Mouse (Mus musculus) lung, postnatal 0 days (tissue): ENCODE data around the gene Bcl2a1c. TPM values are rescaled to one million over a fixed set of nuclear protein-coding genes. Genes with fewer than 3 reads are reported as not detected.
"Not testable (repeated sequence)": the region's sequence is repeated elsewhere in the genome, so short reads cannot be mapped to it uniquely, and the experiment has no call there.

ENCODE experiments used
- ATAC-seq: fragments of 200-750 bp; cut with Nextera tagmentation; 2 replicates; pipeline ENCODE4 v1.8.0; 2017; ENCODE audit warnings: moderate library complexity
- DNase-seq: peaks from one replicate; pipeline ENCODE4 v3.0.0-alpha.2; 2016; ENCODE audit warnings: low spot score
- H3K27ac ChIP-seq: fragments of 300-500 bp; sonication (generic); 2 replicates; pipeline ENCODE4 v1.5.1; 2014; ENCODE audit warnings: antibody characterized with exemption, mild to moderate bottlenecking, low read length, mixed read lengths
- H3K27me3 ChIP-seq: fragments of 300-500 bp; sonication (generic); replicated peaks from 2 replicates; pipeline ENCODE4 v1.6.1; 2014; ENCODE audit warnings: low read length, mixed read lengths; ENCODE audit not compliant: insufficient read depth
- H3K36me3 ChIP-seq: fragments of 300-500 bp; sonication (generic); 2 replicates; pipeline ENCODE4 v1.6.1; 2014; ENCODE audit warnings: low read length, mixed read lengths; ENCODE audit not compliant: insufficient read depth
- H3K4me1 ChIP-seq: fragments of 300-500 bp; sonication (generic); 2 replicates; pipeline ENCODE4 v1.6.1; 2014; ENCODE audit warnings: antibody characterized with exemption, low read depth, low read length, mixed read lengths; ENCODE audit not compliant: insufficient read depth
- H3K4me2 ChIP-seq: fragments of 300-500 bp; sonication (generic); replicated peaks from 2 replicates; pipeline ENCODE4 v1.6.1; 2014; ENCODE audit warnings: low read depth, mild to moderate bottlenecking, low read length, moderate library complexity, mixed read lengths
- H3K4me3 ChIP-seq: fragments of 300-500 bp; sonication (generic); 2 replicates; pipeline ENCODE4 v1.5.1; 2014; ENCODE audit warnings: low read depth, low read length
- H3K9ac ChIP-seq: fragments of 300-500 bp; sonication (generic); replicated peaks from 2 replicates; pipeline ENCODE4 v1.6.1; 2014; ENCODE audit warnings: low read depth, mild to moderate bottlenecking
- H3K9me3 ChIP-seq: fragments of 300-500 bp; sonication (generic); 2 replicates; pipeline ENCODE4 v1.6.1; 2016; ENCODE audit warnings: low read length, mixed read lengths
- CTCF ChIP-seq: IDR thresholded peaks from 2 replicates; pipeline ENCODE4 v1.5.1; 2016; ENCODE audit warnings: antibody characterized with exemption, mild to moderate bottlenecking
- EP300 ChIP-seq: IDR thresholded peaks from 2 replicates; pipeline ENCODE4 v1.6.1; 2016; ENCODE audit warnings: antibody characterized with exemption, mild to moderate bottlenecking, control low read depth
- WGBS: fragments of 180-500 bp; shearing (Covaris S2); extraction: QIAGEN DNeasy Blood & Tissue Kit; methylation state at CpG from one replicate; pipeline ENCODE4 v1.1.7; 2014; 5-methylcytosine and 5-hydroxymethylcytosine counted together
- polyA plus RNA-seq: library from polyadenylated mRNA; unstranded; fragments of >200 nt; fragmentation: Nextera tagmentation; extraction: Ambion mirVana; gene quantifications from 2 replicates; pipeline ENCODE4 v1.2.1, GENCODE M21; 2015

Gene Bcl2a1c
- 2.3 and 3.0 TPM in 2 replicates for polyA plus RNA-seq

- H3K4me3 ChIP-seq, H3K36me3 ChIP-seq, H3K9me3 ChIP-seq, H3K27me3 ChIP-seq, H3K4me1 ChIP-seq, H3K9ac ChIP-seq, H3K27ac ChIP-seq, H3K4me2 ChIP-seq: not testable (repeated sequence)
- DNase-seq (peak; percentile 42), ATAC-seq (0 out of 2 replicates have a peak, but pooled peaks have one; percentile 33)
- WGBS: 42% methylated on average over 9 of the region's 9 CpGs
Measured at GRCm38 (mm10) chr9:114329855-114330254, at the start of gene Bcl2a1c. Gene Bcl2a1c, plus strand, starts transcription at chr9:114330135.

GRCm38 (mm10) chr9:114305957-114306356, 24.0 kb upstream of the Bcl2a1c start:
- H3K9me3 ChIP-seq, ATAC-seq, DNase-seq, H3K27me3 ChIP-seq, H3K36me3 ChIP-seq, H3K4me3 ChIP-seq, H3K27ac ChIP-seq, H3K4me1 ChIP-seq, H3K4me2 ChIP-seq, H3K9ac ChIP-seq: not testable (repeated sequence)

GRCm38 (mm10) chr9:114311752-114312151, 18.2 kb upstream of the Bcl2a1c start:
- not testable (repeated sequence) for H3K27me3 ChIP-seq, ATAC-seq, H3K4me1 ChIP-seq, H3K27ac ChIP-seq, H3K9ac ChIP-seq, DNase-seq, H3K4me3 ChIP-seq, H3K9me3 ChIP-seq, H3K4me2 ChIP-seq, H3K36me3 ChIP-seq
- 59% methylated on average over 2 of the region's 2 CpGs for WGBS

GRCm38 (mm10) chr9:114318021-114318420, 11.9 kb upstream of the Bcl2a1c start:
- Histone ChIP-seq H3K27me3 (no peaks in the 10 kb centered on the region), H3K27ac (no peak overlapping the region), H3K36me3 (no peaks in the 10 kb centered on the region), H3K9ac (no peak overlapping the region), H3K4me2 (no peak overlapping the region), H3K4me1 (no peaks in the 10 kb centered on the region), H3K4me3 (no peak overlapping the region), H3K9me3 (no peaks in the 10 kb centered on the region)
- 8% methylated on average over 2 of the region's 2 CpGs for WGBS
- no peak for ATAC-seq
- TF ChIP-seq EP300: no peak
- TF ChIP-seq CTCF: peak; percentile 86
- peak; percentile 43 for DNase-seq

- ATAC-seq: no peak
- Histone ChIP-seq H3K4me2 (no peak overlapping the region), H3K4me3 (no peak overlapping the region), H3K36me3 (no peaks in the 10 kb centered on the region), H3K27me3 (no peaks in the 10 kb centered on the region), H3K4me1 (no peaks in the 10 kb centered on the region), H3K9ac (no peak overlapping the region), H3K27ac (no peak overlapping the region), H3K9me3 (no peaks in the 10 kb centered on the region)
- DNase-seq: no peak
- 64% methylated on average over 3 of the region's 3 CpGs for WGBS
- TF ChIP-seq EP300 (no peak), CTCF (no peak)
Measured at GRCm38 (mm10) chr9:114326011-114326748, 3.8 kb upstream of the Bcl2a1c start.

GRCm38 (mm10) chr9:114328332-114328731, 1.6 kb upstream of the Bcl2a1c start:
- H3K27me3 ChIP-seq, H3K4me1 ChIP-seq, H3K4me2 ChIP-seq, H3K9ac ChIP-seq, H3K27ac ChIP-seq, H3K4me3 ChIP-seq, H3K36me3 ChIP-seq, H3K9me3 ChIP-seq: not testable (repeated sequence)
- peak; percentile 75 for ATAC-seq
- DNase-seq: peak; percentile 56
